Mouse (Mus musculus) spleen, adult 2 months (tissue): ENCODE results near the gene Atp4b.

ENCODE experiments used
- CTCF ChIP-seq: fragments of 200-500 bp; IDR thresholded peaks from 2 replicates; pipeline ENCODE4 v1.5.1; 2011; ENCODE audit warnings: mild to moderate bottlenecking, inconsistent platforms; ENCODE audit not compliant: insufficient read depth, insufficient read length, insufficient replicate concordance; ENCODE audit errors: extremely low read depth
- POLR2A ChIP-seq: fragments of 200-500 bp; IDR thresholded peaks from 2 replicates; pipeline ENCODE4 v1.6.1; 2011; ENCODE audit warnings: low read depth, low read length, inconsistent platforms

- TF ChIP-seq CTCF (no peak), POLR2A (no peak)
Observed at GRCm38 (mm10) chr8:13350052-13350451, 46.6 kb downstream of the Atp4b start.
